Mouse (Mus musculus): ENCODE results near the gene Zfp286. TPM values are rescaled to one million over a fixed set of nuclear protein-coding genes. Genes with fewer than 3 reads are reported as not detected.

Zfp286 gene
- total RNA-seq (2023): 1 to 10 TPM; 4.2 to 4.4 TPM

GRCm38 (mm10) chr11:62788935-62789616, at the start of gene Zfp286:
Zfp286 (minus strand) TSS chr11:62789462.

GRCm38 (mm10) chr11:62820059-62820541, 30.8 kb upstream of the Zfp286 start, which contains the start of gene Trim16:
Trim16 (plus strand) TSS chr11:62820231.

GRCm38 (mm10) chr11:62752780-62753179, 36.5 kb downstream of the Zfp286 start, which contains the start of gene Gm10428:
Gm10428 (plus strand) TSS chr11:62753100.

GRCm38 (mm10) chr11:62731311-62732021, 57.8 kb downstream of the Zfp286 start, which contains the start of gene Zfp287:
Zfp287 (minus strand) TSS chr11:62731905.

Other genes starting within 250 kb of the Zfp286 start
- 1,000 to 10,000 TPM; 1,212 to 1,239 TPM for gene Ubb, start 238.3 kb downstream of the Zfp286 start, total RNA-seq (2023)
- 10 to 100 TPM; 50.0 to 50.1 TPM for gene Trpv2, start 215.0 kb downstream of the Zfp286 start, total RNA-seq (2023)
- gene Lrrc75a, start 140.9 kb downstream of the Zfp286 start, total RNA-seq (2023): under 1 TPM; 0.64 to 0.80 TPM
- gene Mmgt2, start 140.8 kb downstream of the Zfp286 start, total RNA-seq (2023): 10 to 100 TPM; 26.2 to 30.5 TPM
- gene Zfp287, start 57.6 kb downstream of the Zfp286 start, total RNA-seq (2023): 10 to 100 TPM; 15.0 to 17.8 TPM
- gene Gm10428, start 36.4 kb downstream of the Zfp286 start, total RNA-seq (2023): not detected
- gene Trim16, start 30.8 kb upstream of the Zfp286 start, total RNA-seq (2023): 1 to 10 TPM in 1 of 2 experiments, under 1 TPM in 1; 0.87 to 1.2 TPM
- 1 to 10 TPM; 4.8 to 8.7 TPM for gene Fbxw10, start 57.6 kb upstream of the Zfp286 start, total RNA-seq (2023)
- 10 to 100 TPM; 15.2 to 21.1 TPM for gene Tvp23b, start 90.0 kb upstream of the Zfp286 start, total RNA-seq (2023)
- gene Cdrt4, start 161.7 kb upstream of the Zfp286 start, total RNA-seq (2023): not detected

Measured in T-cell, adult 66 days (primary cell).